Mouse (Mus musculus): ENCODE data around the gene Emilin3.

DNA sequence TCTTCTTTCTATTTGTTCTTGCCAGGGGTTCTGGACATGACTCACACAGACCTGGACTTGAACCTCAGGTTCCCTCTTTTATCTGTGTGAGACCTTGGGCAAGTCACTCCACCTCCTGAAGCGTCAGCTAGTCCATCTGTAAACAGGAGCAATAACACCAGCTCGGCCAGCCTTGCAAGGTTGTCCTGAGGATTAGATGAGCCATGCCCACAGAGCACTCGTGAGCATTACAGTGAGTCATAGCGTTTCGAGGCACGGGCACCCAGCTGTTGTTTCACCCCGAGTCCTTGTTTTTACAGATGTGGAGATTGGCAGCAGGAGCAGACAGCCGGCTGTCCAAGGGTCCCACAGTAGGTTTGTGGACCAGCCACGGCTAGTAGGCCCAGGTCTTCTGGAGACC lies 20.4 kb downstream of the Emilin3 start:
- TF ChIP-seq GATA1 (IDR thresholded peaks at IDR 0.05; ENCODE audit: low read length) (no peak), TAL1 (IDR thresholded peaks at IDR 0.05; ENCODE audit: low read length) (no peak)
